Mouse (Mus musculus) kidney, adult 11 months (tissue): Measurements from ENCODE around the gene Ctnna2.

Experiments
- DNase-seq: peaks from one replicate; pipeline ENCODE4 v3.0.0; 2022

Gene Ctnna2

DNA sequence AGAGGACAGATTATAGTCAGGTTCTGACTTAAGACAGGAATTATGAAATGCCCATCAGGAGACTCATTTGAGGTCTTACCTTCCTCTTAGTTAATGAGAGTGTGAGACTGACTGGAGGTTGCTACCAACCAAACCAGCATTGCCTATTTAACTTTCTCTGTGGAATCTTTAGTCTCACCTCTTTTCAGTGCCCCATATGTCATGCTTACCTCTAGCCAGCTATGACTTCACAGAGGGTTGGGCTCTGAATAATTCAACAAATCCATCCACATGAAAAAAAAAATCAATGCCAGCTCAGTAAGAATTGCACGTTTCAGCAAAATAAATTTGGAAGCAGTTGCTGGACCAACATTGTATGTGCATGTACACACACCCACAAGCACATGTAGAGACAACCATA lies 562.5 kb downstream of the Ctnna2 start:
- DNase-seq = no peak

- no peak for DNase-seq
Measured at GRCm38 (mm10) chr6:77413530-77413929, 566.0 kb downstream of the Ctnna2 start.

GRCm38 (mm10) chr6:77408481-77408880 lies 571.0 kb downstream of the Ctnna2 start:
- DNase-seq = no peak

DNA sequence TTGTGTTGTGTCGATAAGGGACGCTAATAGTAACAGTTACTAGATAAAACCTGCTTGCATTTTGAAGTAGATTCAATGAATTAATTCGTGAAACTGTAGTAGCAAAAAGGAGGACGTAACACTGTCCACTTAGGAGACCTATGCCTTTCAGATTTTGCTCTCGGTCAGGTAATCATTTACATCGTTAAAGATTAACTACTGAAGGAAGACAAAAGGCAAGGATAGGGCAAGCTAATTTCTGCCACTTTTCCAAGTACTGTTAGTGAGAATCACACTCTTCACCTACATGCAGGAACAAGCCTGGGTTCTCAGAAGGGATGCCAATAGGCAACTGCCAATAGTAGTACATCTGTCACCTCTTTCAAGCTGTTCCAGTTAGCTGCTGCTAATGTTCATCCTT lies 578.7 kb downstream of the Ctnna2 start:
- peak; percentile 3 for DNase-seq

- no peak for DNase-seq
Measured at GRCm38 (mm10) chr6:77391663-77392062, 587.8 kb downstream of the Ctnna2 start.

DNA sequence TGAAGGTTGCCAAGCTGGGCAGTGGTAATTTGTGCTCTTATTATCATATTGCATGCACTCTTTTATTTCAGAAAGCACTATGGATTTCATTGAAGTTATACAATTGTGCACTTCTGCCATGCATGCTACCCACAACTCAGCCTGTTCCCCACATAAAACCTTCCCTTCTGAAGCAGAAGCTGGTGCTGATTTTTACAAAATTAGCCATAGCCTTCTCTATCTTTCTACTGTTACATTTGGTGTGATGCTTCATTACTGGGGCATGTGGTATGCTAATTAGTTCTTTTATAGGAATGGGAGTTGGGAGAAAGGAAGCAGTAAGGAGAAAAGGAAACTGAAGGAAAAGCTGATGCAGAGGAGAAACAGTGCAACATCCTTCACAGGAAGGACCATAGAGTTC lies 598.2 kb downstream of the Ctnna2 start:
- no peak for DNase-seq

GRCm38 (mm10) chr6:77373132-77373531 lies 606.4 kb downstream of the Ctnna2 start:
- no peak for DNase-seq

DNA sequence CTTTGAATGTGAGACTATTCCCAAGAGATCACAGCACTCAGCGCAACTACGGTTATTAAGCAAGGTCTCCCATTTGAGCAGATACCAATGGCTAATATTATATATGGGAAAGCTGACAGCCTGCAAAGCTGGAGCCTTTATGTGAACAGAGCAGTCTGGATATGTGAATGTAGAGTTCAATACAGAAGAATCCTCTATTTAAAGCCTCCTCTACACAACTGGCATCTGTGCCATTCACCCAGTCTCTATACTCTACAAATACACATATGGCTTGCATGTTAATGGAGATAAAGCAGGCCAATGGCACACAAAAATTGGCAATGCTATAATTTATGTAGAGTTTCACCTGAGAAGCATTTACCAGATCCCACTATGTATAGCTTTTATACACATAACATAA lies 608.4 kb downstream of the Ctnna2 start:
- no peak for DNase-seq

DNA sequence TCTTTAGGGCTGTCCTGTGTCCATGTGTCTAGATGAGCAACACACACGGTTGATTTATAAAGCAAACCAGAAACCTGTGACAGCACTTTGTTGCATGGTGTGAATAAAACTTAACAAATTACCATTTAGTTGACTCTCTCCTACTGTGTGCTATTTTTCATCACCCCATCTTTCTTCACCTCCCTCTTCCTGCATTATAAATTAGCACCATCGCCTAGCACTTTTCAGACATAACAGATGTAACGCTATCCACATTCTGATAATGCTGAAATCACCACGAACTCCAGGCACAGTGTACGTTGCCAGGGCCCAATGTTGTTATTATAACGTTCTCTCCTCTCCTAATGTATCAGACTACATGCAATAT lies 621.0 kb downstream of the Ctnna2 start:
- DNase-seq = no peak

- DNase-seq = no peak
Measured at GRCm38 (mm10) chr6:77357748-77358470, 621.6 kb downstream of the Ctnna2 start.

DNA sequence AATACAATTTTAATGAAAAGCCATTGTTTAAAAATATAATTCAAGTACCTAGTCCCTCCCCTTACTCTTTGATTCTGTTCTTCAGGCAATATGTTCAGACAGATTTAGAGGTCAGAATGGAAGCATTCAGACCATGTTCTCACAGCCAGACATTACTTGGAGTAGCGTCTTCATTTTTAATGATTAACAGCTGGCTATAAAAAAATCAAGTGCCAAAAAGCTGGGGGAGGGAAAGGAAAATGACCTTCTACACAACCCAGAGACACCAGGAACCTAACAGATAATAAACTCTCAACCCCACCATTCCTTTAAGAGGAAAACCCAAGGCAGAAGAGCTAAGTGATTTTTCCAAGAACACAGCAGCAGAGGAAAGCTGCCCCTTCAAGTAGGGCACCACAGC lies 624.7 kb downstream of the Ctnna2 start:
- DNase-seq = no peak

GRCm38 (mm10) chr6:77343781-77344180 lies 635.7 kb downstream of the Ctnna2 start:
- no peak for DNase-seq

DNA sequence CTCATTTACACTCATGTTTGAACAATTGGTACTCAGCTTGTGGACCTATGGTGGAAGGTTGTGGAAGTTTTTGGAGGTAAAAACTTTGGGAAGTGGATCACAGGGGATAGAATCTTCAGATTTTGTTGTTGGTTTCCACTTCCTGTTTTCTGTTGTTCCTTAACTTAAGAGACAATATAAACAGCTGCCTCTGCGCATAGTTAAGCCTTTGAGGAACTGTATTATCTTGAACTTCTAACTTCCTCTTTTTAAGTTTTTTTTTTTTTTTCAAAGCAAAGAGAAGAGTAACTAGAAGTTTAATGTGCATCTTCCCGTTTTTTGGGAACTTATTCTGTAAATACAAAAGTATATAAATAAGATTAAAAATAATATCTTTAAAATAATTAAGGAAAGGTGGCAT lies 644.0 kb downstream of the Ctnna2 start:
- no peak for DNase-seq

- DNase-seq = no peak
Measured at GRCm38 (mm10) chr6:77324748-77325147, 654.8 kb downstream of the Ctnna2 start.

DNA sequence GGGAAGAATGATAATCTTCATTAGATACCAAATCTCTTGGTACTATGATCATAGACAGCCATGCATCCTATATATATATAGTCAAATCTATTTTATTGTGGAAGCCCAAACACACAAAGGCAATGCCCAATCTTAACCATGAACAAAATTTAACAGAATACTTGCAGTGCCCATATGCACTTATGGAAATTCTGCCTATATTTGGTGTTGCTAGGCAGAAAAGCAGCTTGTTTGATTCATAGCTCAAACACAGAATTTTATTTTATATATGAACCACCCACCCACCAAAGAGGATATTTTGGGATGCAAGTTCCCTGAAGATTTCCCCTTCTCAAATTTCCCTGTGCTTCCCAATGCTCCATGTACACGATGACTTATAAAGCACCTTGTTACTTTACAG lies 655.2 kb downstream of the Ctnna2 start:
- DNase-seq = no peak

- no peak for DNase-seq
Measured at GRCm38 (mm10) chr6:77306796-77307195, 672.7 kb downstream of the Ctnna2 start.

- DNase-seq = no peak
Measured at GRCm38 (mm10) chr6:77301305-77301704, 678.2 kb downstream of the Ctnna2 start.

DNA sequence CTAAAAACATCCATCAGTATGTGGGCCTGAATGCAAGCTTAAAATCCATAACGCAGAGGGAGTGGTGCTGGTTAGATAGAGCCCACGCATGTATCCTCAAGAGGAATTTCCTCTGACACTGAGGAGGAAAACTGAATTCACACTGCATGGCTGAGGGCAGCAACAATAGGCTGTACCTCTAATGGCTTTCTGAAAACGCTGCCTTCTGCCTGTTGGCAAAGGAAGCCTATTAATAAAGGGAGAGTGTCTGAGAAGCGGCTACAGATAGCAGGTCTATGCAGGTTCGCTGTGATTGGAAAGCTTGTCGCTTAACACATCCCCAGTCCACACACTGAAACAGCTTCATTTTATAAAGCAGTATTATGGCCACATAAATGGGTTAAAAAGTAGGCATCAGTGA lies 688.1 kb downstream of the Ctnna2 start:
- no peak for DNase-seq

GRCm38 (mm10) chr6:77288402-77288801 lies 691.1 kb downstream of the Ctnna2 start:
- DNase-seq = no peak

- DNase-seq = no peak
Measured at GRCm38 (mm10) chr6:77286317-77286716, 693.2 kb downstream of the Ctnna2 start.

DNA sequence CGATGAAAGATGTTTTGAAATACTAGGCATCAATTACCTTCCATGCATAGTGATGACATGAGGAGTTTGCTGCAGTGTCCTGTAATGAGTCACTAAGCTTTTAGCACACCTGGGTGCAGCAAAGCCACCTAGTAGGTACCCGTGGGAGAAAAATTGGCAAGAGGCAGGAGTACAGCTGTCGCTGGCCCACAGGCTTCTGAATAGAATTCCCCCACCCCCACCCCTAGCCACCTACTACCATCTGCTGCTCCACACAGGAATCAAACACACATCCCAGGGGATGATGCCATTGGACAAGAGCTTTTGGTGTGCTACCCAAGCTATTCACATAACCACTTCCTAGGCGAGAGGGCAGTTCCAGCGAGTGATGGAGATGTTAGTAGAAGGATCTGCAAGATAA lies 700.7 kb downstream of the Ctnna2 start:
- DNase-seq = no peak

DNA sequence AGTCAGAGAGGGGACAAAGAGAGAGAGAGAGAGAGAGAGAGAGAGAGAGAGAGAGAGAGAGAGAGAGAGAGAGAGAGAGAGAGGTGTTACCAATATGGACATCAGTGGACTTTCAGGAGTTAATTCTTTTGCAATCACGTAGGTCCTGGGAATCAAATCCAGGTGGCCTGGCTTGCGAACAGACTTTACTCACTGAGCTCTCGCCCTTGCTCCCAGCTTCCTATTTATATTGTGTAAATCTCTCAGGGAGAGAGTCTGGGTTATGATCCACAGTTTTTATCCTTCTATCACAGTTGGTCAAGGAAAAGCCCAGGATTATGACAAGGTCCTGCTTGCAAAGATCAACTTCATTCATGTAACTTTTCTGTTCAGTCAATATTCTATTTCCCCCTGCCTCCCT lies 714.3 kb downstream of the Ctnna2 start:
- no peak for DNase-seq

DNA sequence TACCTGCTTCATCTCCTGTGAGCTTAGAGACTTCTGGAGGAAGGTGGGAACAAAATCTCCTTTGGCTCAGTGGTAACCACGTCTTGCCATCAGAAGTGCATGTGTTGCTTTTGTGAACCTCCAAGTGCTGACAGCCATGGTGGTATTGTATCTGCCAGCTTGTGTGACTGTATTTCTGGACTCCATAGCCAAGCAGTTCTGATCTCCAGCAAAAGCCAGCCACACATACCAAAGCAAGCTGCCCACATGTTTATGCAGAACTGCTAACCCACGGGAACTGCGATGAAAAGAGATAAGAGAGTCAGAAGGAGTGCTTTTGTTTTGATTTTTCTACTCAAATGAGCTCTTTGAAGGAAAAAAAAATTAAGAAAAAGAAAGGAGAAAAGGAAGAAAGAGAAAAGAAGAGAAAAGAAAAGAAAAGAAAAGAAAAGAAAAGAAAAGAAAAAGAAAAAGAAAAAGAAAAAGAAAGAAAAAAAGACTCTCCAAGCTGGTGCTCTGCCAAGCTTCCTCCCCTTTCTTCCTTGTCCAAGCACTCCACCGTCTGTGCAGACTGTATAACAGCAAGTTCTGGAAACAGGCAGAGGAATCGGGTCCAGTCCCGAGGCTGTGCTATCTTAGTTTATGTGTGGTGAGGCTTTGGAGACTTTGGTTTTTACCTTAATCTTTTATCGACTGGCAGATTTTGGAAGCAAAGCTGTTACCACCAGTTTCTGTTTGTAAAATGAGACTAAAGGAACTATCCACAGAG lies 722.0 kb downstream of the Ctnna2 start:
- DNase-seq = no peak

- peak; percentile 24 for DNase-seq
Measured at GRCm38 (mm10) chr6:77256348-77256747, 723.2 kb downstream of the Ctnna2 start.

DNA sequence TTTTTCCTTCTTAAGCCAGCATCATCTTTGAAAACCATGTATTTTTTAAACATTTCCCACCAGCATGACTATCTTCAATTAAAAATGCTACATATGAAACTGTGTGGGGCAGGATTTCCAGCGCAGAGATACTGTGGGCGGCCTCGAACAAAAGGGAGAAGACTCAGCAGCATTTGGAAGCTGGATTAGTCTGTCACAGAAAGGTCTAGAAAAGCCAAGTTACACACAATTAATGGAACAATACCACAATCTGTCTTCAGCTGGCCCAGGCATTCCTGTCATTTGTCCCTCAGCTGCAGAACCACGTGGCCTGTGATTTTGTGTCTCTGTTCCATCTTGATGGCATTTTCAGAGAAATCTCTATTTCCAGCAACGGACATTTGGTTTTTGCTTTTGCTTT lies 726.0 kb downstream of the Ctnna2 start:
- DNase-seq = no peak
